ENCODE assay signal across 8 mouse cellular contexts in the genomic region with DNA sequence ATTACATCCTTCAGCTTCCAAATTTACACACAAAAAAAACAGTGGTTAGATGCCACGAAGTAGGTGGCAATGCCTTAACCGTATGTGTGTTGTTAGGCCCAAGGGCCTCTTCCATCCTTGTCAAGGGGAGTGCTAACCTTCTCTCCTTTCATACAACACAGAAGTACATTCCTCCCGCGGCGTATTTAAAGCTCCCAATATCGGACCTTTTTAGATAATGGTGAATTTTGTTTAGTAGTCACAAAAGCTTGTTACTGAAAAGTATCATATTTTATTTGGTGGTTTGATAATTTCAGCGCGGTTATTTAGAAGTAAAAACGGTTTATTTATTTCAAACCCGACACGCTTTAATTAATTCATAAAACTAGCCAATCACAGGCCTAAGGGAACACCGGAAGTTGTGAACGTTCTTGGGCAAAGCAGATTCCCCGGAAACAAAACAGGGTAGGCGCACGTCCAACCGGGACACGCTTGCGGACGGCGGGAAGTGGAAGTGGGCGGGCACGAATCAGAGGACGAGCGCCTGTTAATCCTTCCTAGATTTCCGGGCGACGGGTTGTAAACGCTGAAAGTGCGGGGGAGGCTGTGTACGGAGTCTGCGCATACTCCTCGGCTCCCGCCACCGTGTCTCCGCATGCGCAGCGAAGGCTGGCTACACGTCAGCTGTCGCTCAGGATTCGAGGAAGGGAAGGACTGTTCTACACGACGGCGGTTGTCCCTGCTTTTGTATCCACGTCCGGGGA. TPM values are rescaled to one million over a fixed set of nuclear protein-coding genes. Genes with fewer than 3 reads are reported as not detected.
DNase-seq lines count a peak whose midpoint lies in the region; ATAC-seq and TF ChIP-seq lines count a peak whose summit lies in the region.

No protein-coding gene starts in this region.

- TF ChIP-seq POLR2A in testis, adult 2 months (IDR thresholded peaks at IDR 0.05; ENCODE audit: control insufficient read depth, low read depth, low read length) = peak; percentile 86; the same call in 1 of the 2 replicates

- peaks cover 73% of the 10 kb centered on the region for H3K4me1 ChIP-seq in E14TG2a.4 (replicated peaks; ENCODE audit: low read depth, low read length)
- H3K4me1 ChIP-seq in forebrain, embryonic 12.5 days = peaks cover 20% of the 10 kb centered on the region
- H3K4me1 ChIP-seq in heart, postnatal 0 days (ENCODE audit: control insufficient read depth, insufficient read depth) = peaks cover 5% of the 10 kb centered on the region
- peaks cover 14% of the 10 kb centered on the region for H3K4me1 ChIP-seq in liver, embryonic 16.5 days (ENCODE audit: control insufficient read depth, low read depth, low read length)
- H3K4me1 ChIP-seq in neural tube, embryonic 13.5 days (replicated peaks) = peaks cover 23% of the 10 kb centered on the region
- H3K4me1 ChIP-seq in testis, adult 2 months (ENCODE audit: control insufficient read depth, insufficient read depth, low read length) = peaks cover 7% of the 10 kb centered on the region

- H3K27me3 ChIP-seq in E14TG2a.4 (ENCODE audit: insufficient read depth, low read length) = no peaks in the 10 kb centered on the region
- no peaks in the 10 kb centered on the region for H3K27me3 ChIP-seq in forebrain, embryonic 12.5 days
- H3K27me3 ChIP-seq in heart, postnatal 0 days (ENCODE audit: control insufficient read depth, insufficient read depth, low read length) = no peaks in the 10 kb centered on the region
- no peaks in the 10 kb centered on the region for H3K27me3 ChIP-seq in liver, embryonic 16.5 days (ENCODE audit: control insufficient read depth, insufficient read depth, low read depth, low read length)
- H3K27me3 ChIP-seq in neural tube, embryonic 13.5 days = no peaks in the 10 kb centered on the region
- H3K27me3 ChIP-seq in testis, adult 2 months (ENCODE audit: control insufficient read depth, insufficient read depth, low read length) = no peaks in the 10 kb centered on the region

- DNase-seq in c-Kit-positive CD71-positive TER-119-positive erythroid progenitor cells, embryonic 14.5 days (ENCODE audit: low spot score) = peak; percentile 93
- DNase-seq in heart, postnatal 0 days (ENCODE audit: low spot score) = peak; percentile 100
- peak; percentile 97 to 99 for DNase-seq in kidney, postnatal 4 days

- H3K9ac ChIP-seq in forebrain, embryonic 12.5 days = peak overlapping the region; percentile 46
- peak overlapping the region; percentile 41; the same call in 1 of the 2 replicates for H3K9ac ChIP-seq in heart, postnatal 0 days (replicated peaks; ENCODE audit: low read depth, low read length)
- peak overlapping the region; percentile 73 for H3K9ac ChIP-seq in liver, embryonic 16.5 days (ENCODE audit: low read depth, low read length)
- peak overlapping the region; percentile 74 for H3K9ac ChIP-seq in neural tube, embryonic 13.5 days

- ATAC-seq in forebrain, embryonic 12.5 days (ENCODE audit: low FRiP score) = peak; percentile 97
- peak; percentile 98 for ATAC-seq in heart, postnatal 0 days (ENCODE audit: insufficient read depth, low read depth)
- ATAC-seq in liver, embryonic 16.5 days (ENCODE audit: low read depth) = peak; percentile 95
- peak; percentile 98 for ATAC-seq in neural tube, embryonic 13.5 days (ENCODE audit: low read depth)

- TF ChIP-seq CTCF in E14TG2a.4 (conservative IDR thresholded peaks at IDR 0.05; ENCODE audit: low read length) = no peak
- no peak for TF ChIP-seq CTCF in heart, postnatal 0 days (IDR thresholded peaks at IDR 0.05; ENCODE audit: low read depth)
- TF ChIP-seq CTCF in testis, adult 2 months (IDR thresholded peaks at IDR 0.05; ENCODE audit: control insufficient read depth, insufficient read depth, insufficient replicate concordance, low read depth, low read length) = peak; percentile 6; the same call in 1 of the 2 replicates

- H3K4me2 ChIP-seq in forebrain, embryonic 12.5 days = peak overlapping the region; percentile 55
- H3K4me2 ChIP-seq in heart, postnatal 0 days (ENCODE audit: low read depth, low read length) = peak overlapping the region; percentile 51
- peak overlapping the region; percentile 79 for H3K4me2 ChIP-seq in liver, embryonic 16.5 days (ENCODE audit: low read depth, low read length)
- H3K4me2 ChIP-seq in neural tube, embryonic 13.5 days = peak overlapping the region; percentile 83

- peaks cover 57% of the 10 kb centered on the region for H3K36me3 ChIP-seq in E14TG2a.4 (ENCODE audit: insufficient read depth, low read length)
- peaks cover 19% of the 10 kb centered on the region for H3K36me3 ChIP-seq in forebrain, embryonic 12.5 days (replicated peaks)
- peaks cover 17% of the 10 kb centered on the region for H3K36me3 ChIP-seq in heart, postnatal 0 days (replicated peaks; ENCODE audit: control insufficient read depth, insufficient read depth, low read length)
- H3K36me3 ChIP-seq in liver, embryonic 16.5 days (ENCODE audit: control insufficient read depth, insufficient read depth) = peaks cover 10% of the 10 kb centered on the region
- H3K36me3 ChIP-seq in neural tube, embryonic 13.5 days = peaks cover 16% of the 10 kb centered on the region
- H3K36me3 ChIP-seq in testis, adult 2 months (ENCODE audit: control insufficient read depth, insufficient read depth, low read length) = no peaks in the 10 kb centered on the region

- H3K4me3 ChIP-seq in E14TG2a.4 (replicated peaks; ENCODE audit: low read length) = peak overlapping the region; percentile 78
- peak overlapping the region; percentile 38 for H3K4me3 ChIP-seq in forebrain, embryonic 12.5 days (replicated peaks)
- H3K4me3 ChIP-seq in heart, postnatal 0 days (ENCODE audit: low read depth, low read length) = peak overlapping the region; percentile 37
- peak overlapping the region; percentile 71 for H3K4me3 ChIP-seq in liver, embryonic 16.5 days (ENCODE audit: low read depth, low read length)
- peak overlapping the region; percentile 47 for H3K4me3 ChIP-seq in neural tube, embryonic 13.5 days
- H3K4me3 ChIP-seq in testis, adult 2 months (ENCODE audit: control insufficient read depth, low read depth, low read length) = peak overlapping the region; percentile 94

- peak; percentile 63; the same call in 1 of the 2 replicates for TF ChIP-seq EP300 in heart, postnatal 0 days (IDR thresholded peaks at IDR 0.05; ENCODE audit: low read depth)

- no peaks in the 10 kb centered on the region for H3K9me3 ChIP-seq in E14TG2a.4 (ENCODE audit: low read length)
- H3K9me3 ChIP-seq in forebrain, embryonic 12.5 days = no peaks in the 10 kb centered on the region
- H3K9me3 ChIP-seq in heart, postnatal 0 days (replicated peaks; ENCODE audit: control insufficient read depth, low read length) = no peaks in the 10 kb centered on the region
- H3K9me3 ChIP-seq in liver, embryonic 16.5 days (replicated peaks; ENCODE audit: control insufficient read depth, low read length) = no peaks in the 10 kb centered on the region
- no peaks in the 10 kb centered on the region for H3K9me3 ChIP-seq in neural tube, embryonic 13.5 days

- peak overlapping the region; percentile 89 for H3K27ac ChIP-seq in forebrain, embryonic 12.5 days
- H3K27ac ChIP-seq in heart, postnatal 0 days (ENCODE audit: low read depth) = peak overlapping the region; percentile 81
- H3K27ac ChIP-seq in liver, embryonic 16.5 days (ENCODE audit: low read length) = peak overlapping the region; percentile 88
- peak overlapping the region; percentile 87 for H3K27ac ChIP-seq in neural tube, embryonic 13.5 days (replicated peaks)
- peak overlapping the region; percentile 88 for H3K27ac ChIP-seq in testis, adult 2 months (ENCODE audit: control insufficient read depth, insufficient read depth, low read depth, low read length)

- under 1% methylated on average over 46 of the region's 46 CpGs for WGBS in forebrain, embryonic 12.5 days
- under 1% methylated on average over 46 of the region's 46 CpGs for WGBS in heart, postnatal 0 days
- under 1% methylated on average over 46 of the region's 46 CpGs for WGBS in liver, embryonic 16.5 days (ENCODE audit: insufficient replicate concordance)
- WGBS in neural tube, embryonic 13.5 days = under 1% methylated on average over 46 of the region's 46 CpGs

RNA-seq across cellular contexts. Expression of gene Wdr5, which starts 25.0 kb away (rescaled TPM):
- 65.3 and 68.3 TPM in 2 replicates for polyA plus RNA-seq in forebrain, embryonic 12.5 days (2016; fragmentation: Nextera tagmentation; extraction: Ambion mirVana)
- total RNA-seq in heart, postnatal 0 days (2014; rRNA removed; ENCODE audit: low replicate concordance) = 21.8 and 31.7 TPM in 2 replicates
- 17.1 and 17.8 TPM in 2 replicates for polyA plus RNA-seq in heart, postnatal 0 days (2015; fragmentation: Nextera tagmentation; extraction: Ambion mirVana)
- 22.2 and 22.4 TPM in 2 replicates for polyA plus RNA-seq in liver, embryonic 16.5 days (2015; fragmentation: Nextera tagmentation; extraction: Ambion mirVana)
- polyA plus RNA-seq in neural tube, embryonic 13.5 days (2015; fragmentation: Nextera tagmentation; extraction: Ambion mirVana) = 36.6 and 39.7 TPM in 2 replicates
- 25.6 and 27.2 TPM in 2 replicates for polyA plus RNA-seq in testis, adult 2 months (2012; rRNA removed)

RNA-seq across cellular contexts. Expression of gene Brd3, which starts 32.5 kb away (rescaled TPM):
- polyA plus RNA-seq in forebrain, embryonic 12.5 days (2016; fragmentation: Nextera tagmentation; extraction: Ambion mirVana) = 140 and 155 TPM in 2 replicates
- total RNA-seq in heart, postnatal 0 days (2014; rRNA removed; ENCODE audit: low replicate concordance) = 13.0 and 19.6 TPM in 2 replicates
- 37.1 and 40.8 TPM in 2 replicates for polyA plus RNA-seq in heart, postnatal 0 days (2015; fragmentation: Nextera tagmentation; extraction: Ambion mirVana)
- 21.5 and 24.3 TPM in 2 replicates for polyA plus RNA-seq in liver, embryonic 16.5 days (2015; fragmentation: Nextera tagmentation; extraction: Ambion mirVana)
- 122 and 144 TPM in 2 replicates for polyA plus RNA-seq in neural tube, embryonic 13.5 days (2015; fragmentation: Nextera tagmentation; extraction: Ambion mirVana)
- 109 and 119 TPM in 2 replicates for polyA plus RNA-seq in testis, adult 2 months (2012; rRNA removed)

Comparison
In these comparisons a context has a peak if more than half of its experiments do, and no peak if none do; other contexts are left out.
1. Peak in every context shown above with its lines: DNase-seq, ATAC-seq, H3K4me3 ChIP-seq and H3K27ac ChIP-seq.
2. H3K4me3 ChIP-seq: peak in every context shown above with its lines; median percentile 94 in testis, adult 2 months; 78 in E14TG2a.4; 71 in liver, embryonic 16.5 days; 47 in neural tube, embryonic 13.5 days; 38 in forebrain, embryonic 12.5 days; 37 in heart, postnatal 0 days.